27 mouse cellular contexts compared by ENCODE assay signal in the genomic region with DNA sequence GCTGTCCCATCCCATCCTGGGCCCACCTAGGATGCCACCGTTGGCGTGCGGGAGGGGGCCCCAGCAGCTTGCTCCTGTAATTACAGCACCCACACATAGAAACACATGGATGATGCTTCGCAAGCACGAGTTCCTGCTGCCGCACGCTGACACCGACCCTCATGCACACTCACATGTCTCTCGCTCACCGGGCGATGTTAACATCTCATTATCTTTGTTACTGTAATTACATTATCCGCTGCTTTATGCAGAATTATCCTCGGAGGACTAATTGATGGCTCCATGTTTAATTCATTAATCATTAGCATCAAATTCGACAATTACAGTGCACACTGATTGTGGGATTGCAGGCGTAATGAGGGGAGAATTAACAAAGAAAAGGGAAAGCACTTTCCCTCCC. TPM values are rescaled to one million over a fixed set of nuclear protein-coding genes. Genes with fewer than 3 reads are reported as not detected.
DNase-seq lines count a peak whose midpoint lies in the region; ATAC-seq and TF ChIP-seq lines count a peak whose summit lies in the region.
"Had no signal": no experiment of that assay in that cellular context is flagged by ENCODE, and none has a peak within 500 bp of the region (broad histone marks: within the 10 kb centered on the region; RNA-seq: fewer than 3 reads in every experiment).

No protein-coding gene starts in this region.

- H3K9me3 ChIP-seq in forebrain, embryonic 13.5 days (replicated peaks): no peaks in the 10 kb centered on the region
- no peaks in the 10 kb centered on the region for H3K9me3 ChIP-seq in forebrain, embryonic 10.5 days
- H3K9me3 ChIP-seq in neural tube, embryonic 12.5 days: no peaks in the 10 kb centered on the region
- no peaks in the 10 kb centered on the region for H3K9me3 ChIP-seq in forebrain, postnatal 0 days (ENCODE audit: low read length)
- no peaks in the 10 kb centered on the region for H3K9me3 ChIP-seq in neural tube, embryonic 15.5 days (replicated peaks)
- H3K9me3 ChIP-seq: embryonic facial prominence, embryonic 10.5 days; heart, embryonic 12.5 days; limb, embryonic 12.5 days; liver, embryonic 12.5 days; megakaryocyte, embryonic 14.5 days had no signal

- H3K4me2 ChIP-seq in forebrain, embryonic 13.5 days: peak overlapping the region; percentile 5; the same call in 1 of the 2 replicates
- no peak overlapping the region for H3K4me2 ChIP-seq in neural tube, embryonic 12.5 days (replicated peaks)
- no peak overlapping the region for H3K4me2 ChIP-seq in forebrain, postnatal 0 days (ENCODE audit: low read depth)
- no peak overlapping the region for H3K4me2 ChIP-seq in neural tube, embryonic 15.5 days
- H3K4me2 ChIP-seq: heart, embryonic 12.5 days; limb, embryonic 12.5 days; liver, embryonic 12.5 days had no signal

- no peak for DNase-seq in forebrain, embryonic 10.5 days (ENCODE audit: extremely low spot score, low spot score)
- no peak for DNase-seq in neural tube, embryonic 10.5 days (ENCODE audit: extremely low spot score, low spot score)
- DNase-seq in forebrain, postnatal 0 days: peak; percentile 63
- DNase-seq in left cerebral cortex, adult 11 months (ENCODE audit: low spot score): no peak
- no peak for DNase-seq in spleen, adult 18-20 months
- DNase-seq: adrenal gland, adult 8-10 months; B cell, adult 2 months; gastrocnemius, adult 2 months; heart, postnatal 14 days; kidney, adult 2 months; kidney, postnatal 10 days; lung, adult 2 months; thymus, postnatal 14 days had no signal

- H3K4me1 ChIP-seq in forebrain, embryonic 13.5 days: peaks cover 72% of the 10 kb centered on the region
- H3K4me1 ChIP-seq in forebrain, embryonic 10.5 days: peaks cover 44% of the 10 kb centered on the region
- peaks cover 50% of the 10 kb centered on the region for H3K4me1 ChIP-seq in neural tube, embryonic 12.5 days
- H3K4me1 ChIP-seq in forebrain, postnatal 0 days (ENCODE audit: insufficient read depth): peaks cover 6% of the 10 kb centered on the region; the same call in 1 of the 2 replicates
- peaks cover 78% of the 10 kb centered on the region for H3K4me1 ChIP-seq in neural tube, embryonic 15.5 days
- H3K4me1 ChIP-seq: liver, embryonic 12.5 days had no signal

- TF ChIP-seq CTCF in forebrain, postnatal 0 days (IDR thresholded peaks at IDR 0.05; ENCODE audit: low read depth): no peak

- no peak overlapping the region for H3K4me3 ChIP-seq in forebrain, embryonic 13.5 days
- no peak overlapping the region for H3K4me3 ChIP-seq in forebrain, embryonic 10.5 days
- H3K4me3 ChIP-seq in neural tube, embryonic 12.5 days: no peak overlapping the region
- no peak overlapping the region for H3K4me3 ChIP-seq in forebrain, postnatal 0 days (ENCODE audit: low read depth, low read length)
- no peak overlapping the region for H3K4me3 ChIP-seq in neural tube, embryonic 15.5 days (replicated peaks)
- H3K4me3 ChIP-seq: embryonic facial prominence, embryonic 10.5 days; gastrocnemius, adult 2 months; heart, embryonic 12.5 days; limb, embryonic 12.5 days; liver, embryonic 12.5 days; myocyte had no signal

- 41% methylated on average over 15 of the region's 15 CpGs for WGBS in forebrain, embryonic 13.5 days
- 92% methylated on average over 15 of the region's 15 CpGs for WGBS in forebrain, embryonic 10.5 days
- WGBS in neural tube, embryonic 12.5 days: 62% methylated on average over 15 of the region's 15 CpGs
- 24% methylated on average over 15 of the region's 15 CpGs for WGBS in forebrain, postnatal 0 days
- WGBS in neural tube, embryonic 15.5 days: 41% methylated on average over 15 of the region's 15 CpGs

- H3K36me3 ChIP-seq in forebrain, embryonic 13.5 days (ENCODE audit: poor library complexity, severe bottlenecking): peaks cover 73% of the 10 kb centered on the region
- H3K36me3 ChIP-seq in forebrain, embryonic 10.5 days (replicated peaks): peaks cover 100% of the 10 kb centered on the region
- peaks cover 82% of the 10 kb centered on the region for H3K36me3 ChIP-seq in neural tube, embryonic 12.5 days
- peaks cover 67% of the 10 kb centered on the region for H3K36me3 ChIP-seq in forebrain, postnatal 0 days (ENCODE audit: insufficient read depth)
- H3K36me3 ChIP-seq in neural tube, embryonic 15.5 days: peaks cover 56% of the 10 kb centered on the region

- peak; percentile 62 for ATAC-seq in forebrain, embryonic 13.5 days
- ATAC-seq in neural tube, embryonic 12.5 days (ENCODE audit: low FRiP score, low read depth): peak; percentile 11; the same call in 1 of the 2 replicates
- ATAC-seq in forebrain, postnatal 0 days: peak; percentile 69
- no peak for ATAC-seq in neural tube, embryonic 15.5 days (ENCODE audit: low FRiP score)
- ATAC-seq: inflammation-experienced regulatory T-cells, adult 6 months; liver, embryonic 12.5 days had no signal

- peaks cover 63% of the 10 kb centered on the region for H3K27me3 ChIP-seq in forebrain, embryonic 13.5 days
- H3K27me3 ChIP-seq in forebrain, embryonic 10.5 days (ENCODE audit: poor library complexity, severe bottlenecking): peaks cover 12% of the 10 kb centered on the region; the same call in 1 of the 2 replicates
- H3K27me3 ChIP-seq in neural tube, embryonic 12.5 days (replicated peaks): no peaks in the 10 kb centered on the region
- no peaks in the 10 kb centered on the region for H3K27me3 ChIP-seq in forebrain, postnatal 0 days (ENCODE audit: insufficient read depth, low read length)
- 0 out of 2 replicates have a peak, but pooled peaks cover 2% of the 10 kb centered on the region for H3K27me3 ChIP-seq in neural tube, embryonic 15.5 days (replicated peaks)
- H3K27me3 ChIP-seq: heart, embryonic 12.5 days; limb, embryonic 12.5 days; liver, embryonic 12.5 days had no signal

- peak overlapping the region; percentile 69; the same call in 1 of the 2 replicates for H3K27ac ChIP-seq in forebrain, embryonic 13.5 days
- H3K27ac ChIP-seq in forebrain, embryonic 10.5 days: no peak overlapping the region
- no peak overlapping the region for H3K27ac ChIP-seq in neural tube, embryonic 12.5 days
- H3K27ac ChIP-seq in forebrain, postnatal 0 days (ENCODE audit: low read depth, low read length): 0 out of 2 replicates have a peak overlapping the region, but pooled peaks have one; percentile 9
- H3K27ac ChIP-seq in neural tube, embryonic 15.5 days (replicated peaks): peak overlapping the region; percentile 58; the same call in 1 of the 2 replicates
- H3K27ac ChIP-seq: embryonic facial prominence, embryonic 10.5 days; gastrocnemius, adult 2 months; limb, embryonic 12.5 days; liver, embryonic 12.5 days had no signal

- H3K9ac ChIP-seq in forebrain, embryonic 13.5 days: no peak overlapping the region
- H3K9ac ChIP-seq in neural tube, embryonic 12.5 days: no peak overlapping the region
- no peak overlapping the region for H3K9ac ChIP-seq in forebrain, postnatal 0 days
- H3K9ac ChIP-seq in neural tube, embryonic 15.5 days (replicated peaks): no peak overlapping the region
- H3K9ac ChIP-seq: heart, embryonic 12.5 days; limb, embryonic 12.5 days; liver, embryonic 12.5 days had no signal

RNA-seq across cellular contexts. Expression of a gene that starts 32.0 kb away (rescaled TPM):
- polyA plus RNA-seq in forebrain, embryonic 13.5 days (2015; fragmentation: Nextera tagmentation; extraction: Ambion mirVana): 0.90 and 0.97 TPM in 2 replicates
- 0.09 and 0.21 TPM in 2 replicates for polyA plus RNA-seq in forebrain, embryonic 10.5 days (2016; fragmentation: Nextera tagmentation; extraction: Ambion mirVana)
- 11.0 and 12.0 TPM in 2 replicates for polyA plus RNA-seq in neural tube, embryonic 12.5 days (2016; fragmentation: Nextera tagmentation; extraction: Ambion mirVana)
- 2.3 and 4.8 TPM in 2 replicates for total RNA-seq in forebrain, postnatal 0 days (2014; rRNA removed)
- 0.91 and 1.3 TPM in 2 replicates for polyA plus RNA-seq in forebrain, postnatal 0 days (2015; fragmentation: Nextera tagmentation; extraction: Ambion mirVana)
- 5.9 and 13.7 TPM in 2 replicates for polyA plus RNA-seq in neural tube, embryonic 15.5 days (2015; fragmentation: Nextera tagmentation; extraction: Ambion mirVana)
- total RNA-seq: adrenal gland, adult 8-10 months; common myeloid progenitor, adult 5-6 weeks; gastrocnemius, adult 2 months; granulocyte monocyte progenitor cell, adult 5-6 weeks; heart, postnatal 14 days; layer of hippocampus, adult 18-20 months had no signal
- polyA plus RNA-seq: heart, embryonic 12.5 days; liver, embryonic 12.5 days; small intestine, adult 2 months had no signal

RNA-seq across cellular contexts. Expression of a gene that starts 43.0 kb away (rescaled TPM):
- 38.0 and 39.2 TPM in 2 replicates for polyA plus RNA-seq in forebrain, embryonic 13.5 days (2015; fragmentation: Nextera tagmentation; extraction: Ambion mirVana)
- 24.1 and 29.0 TPM in 2 replicates for polyA plus RNA-seq in forebrain, embryonic 10.5 days (2016; fragmentation: Nextera tagmentation; extraction: Ambion mirVana)
- polyA plus RNA-seq in neural tube, embryonic 12.5 days (2016; fragmentation: Nextera tagmentation; extraction: Ambion mirVana): 109 and 113 TPM in 2 replicates
- total RNA-seq in forebrain, postnatal 0 days (2014; rRNA removed): 270 and 296 TPM in 2 replicates
- polyA plus RNA-seq in forebrain, postnatal 0 days (2015; fragmentation: Nextera tagmentation; extraction: Ambion mirVana): 136 and 140 TPM in 2 replicates
- polyA plus RNA-seq in neural tube, embryonic 15.5 days (2015; fragmentation: Nextera tagmentation; extraction: Ambion mirVana): 60.2 and 101 TPM in 2 replicates

RNA-seq across cellular contexts. Expression of a gene that starts 45.8 kb away (rescaled TPM):
- 0.06 and 0.15 TPM in 2 replicates for polyA plus RNA-seq in forebrain, embryonic 13.5 days (2015; fragmentation: Nextera tagmentation; extraction: Ambion mirVana)
- 0.09 and 0.15 TPM in 2 replicates for polyA plus RNA-seq in forebrain, embryonic 10.5 days (2016; fragmentation: Nextera tagmentation; extraction: Ambion mirVana)
- 0.37 and 0.82 TPM in 2 replicates for polyA plus RNA-seq in neural tube, embryonic 12.5 days (2016; fragmentation: Nextera tagmentation; extraction: Ambion mirVana)
- total RNA-seq in forebrain, postnatal 0 days (2014; rRNA removed): 0.43 TPM in 1 of 2 replicates, not detected in the other
- polyA plus RNA-seq in forebrain, postnatal 0 days (2015; fragmentation: Nextera tagmentation; extraction: Ambion mirVana): 0.21 and 0.22 TPM in 2 replicates
- polyA plus RNA-seq in neural tube, embryonic 15.5 days (2015; fragmentation: Nextera tagmentation; extraction: Ambion mirVana): 0.40 and 0.87 TPM in 2 replicates
- total RNA-seq: granulocyte monocyte progenitor cell, adult 5-6 weeks had no signal
- polyA plus RNA-seq: inflammation-experienced regulatory T-cells, adult 6 months; liver, embryonic 12.5 days had no signal

RNA-seq across cellular contexts. Expression of a gene that starts 47.4 kb away (rescaled TPM):
- 32.5 and 35.4 TPM in 2 replicates for polyA plus RNA-seq in forebrain, embryonic 13.5 days (2015; fragmentation: Nextera tagmentation; extraction: Ambion mirVana)
- polyA plus RNA-seq in forebrain, embryonic 10.5 days (2016; fragmentation: Nextera tagmentation; extraction: Ambion mirVana): 28.4 and 31.8 TPM in 2 replicates
- polyA plus RNA-seq in neural tube, embryonic 12.5 days (2016; fragmentation: Nextera tagmentation; extraction: Ambion mirVana): 35.3 and 40.0 TPM in 2 replicates
- 34.3 and 47.2 TPM in 2 replicates for total RNA-seq in forebrain, postnatal 0 days (2014; rRNA removed)
- 54.8 and 56.7 TPM in 2 replicates for polyA plus RNA-seq in forebrain, postnatal 0 days (2015; fragmentation: Nextera tagmentation; extraction: Ambion mirVana)
- polyA plus RNA-seq in neural tube, embryonic 15.5 days (2015; fragmentation: Nextera tagmentation; extraction: Ambion mirVana): 54.8 and 62.8 TPM in 2 replicates

RNA-seq across cellular contexts. Expression of a gene that starts 49.9 kb away (rescaled TPM):
- polyA plus RNA-seq in forebrain, embryonic 13.5 days (2015; fragmentation: Nextera tagmentation; extraction: Ambion mirVana): 85.3 and 86.9 TPM in 2 replicates
- polyA plus RNA-seq in forebrain, embryonic 10.5 days (2016; fragmentation: Nextera tagmentation; extraction: Ambion mirVana): 106 and 108 TPM in 2 replicates
- polyA plus RNA-seq in neural tube, embryonic 12.5 days (2016; fragmentation: Nextera tagmentation; extraction: Ambion mirVana): 114 TPM in 2 replicates
- total RNA-seq in forebrain, postnatal 0 days (2014; rRNA removed): 87.0 and 132 TPM in 2 replicates
- polyA plus RNA-seq in forebrain, postnatal 0 days (2015; fragmentation: Nextera tagmentation; extraction: Ambion mirVana): 88.7 and 91.9 TPM in 2 replicates
- 111 TPM in 2 replicates for polyA plus RNA-seq in neural tube, embryonic 15.5 days (2015; fragmentation: Nextera tagmentation; extraction: Ambion mirVana)

Comparison
In these comparisons a context has a peak if more than half of its experiments do, and no peak if none do; other contexts are left out.
1. H3K27ac ChIP-seq: peak in forebrain, embryonic 13.5 days (single experiment), forebrain, postnatal 0 days (single experiment) and neural tube, embryonic 15.5 days (single experiment); none in forebrain, embryonic 10.5 days (single experiment) and neural tube, embryonic 12.5 days (single experiment).